Mouse (Mus musculus) MN1 (cell line): ENCODE measurements around the gene Ikzf3.

Experiments
- DNase-seq: peaks from one replicate; pipeline ENCODE4 v3.0.0-alpha.2; 2016; ENCODE audit warnings: low spot score

Ikzf3 gene

GRCm38 (mm10) chr11:98568326-98568725, 22.5 kb upstream of the Ikzf3 start:
- no peak for DNase-seq

- DNase-seq: no peak
Observed at GRCm38 (mm10) chr11:98563921-98564414, 18.1 kb upstream of the Ikzf3 start.

DNA sequence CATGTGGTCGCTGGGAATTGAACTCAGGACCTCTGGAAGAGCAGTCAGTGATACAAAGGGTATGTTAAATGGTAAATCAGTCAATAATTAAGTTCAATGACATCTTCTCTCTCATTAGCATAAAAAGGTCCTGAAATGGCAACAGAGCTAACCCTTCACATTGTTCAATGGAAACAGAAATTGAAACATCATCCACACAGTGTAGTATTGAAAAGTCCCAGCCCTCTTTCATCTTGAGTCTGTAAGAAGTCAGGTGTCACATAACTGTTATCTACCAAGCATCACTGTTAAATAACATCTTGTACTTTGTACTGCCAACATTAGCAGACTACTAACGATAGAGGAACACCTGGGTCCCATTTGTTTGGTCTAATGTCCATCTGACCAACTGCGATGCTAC, 17.2 kb upstream of the Ikzf3 start:
- no peak for DNase-seq

GRCm38 (mm10) chr11:98560942-98561341, 15.1 kb upstream of the Ikzf3 start:
- DNase-seq: no peak

DNA sequence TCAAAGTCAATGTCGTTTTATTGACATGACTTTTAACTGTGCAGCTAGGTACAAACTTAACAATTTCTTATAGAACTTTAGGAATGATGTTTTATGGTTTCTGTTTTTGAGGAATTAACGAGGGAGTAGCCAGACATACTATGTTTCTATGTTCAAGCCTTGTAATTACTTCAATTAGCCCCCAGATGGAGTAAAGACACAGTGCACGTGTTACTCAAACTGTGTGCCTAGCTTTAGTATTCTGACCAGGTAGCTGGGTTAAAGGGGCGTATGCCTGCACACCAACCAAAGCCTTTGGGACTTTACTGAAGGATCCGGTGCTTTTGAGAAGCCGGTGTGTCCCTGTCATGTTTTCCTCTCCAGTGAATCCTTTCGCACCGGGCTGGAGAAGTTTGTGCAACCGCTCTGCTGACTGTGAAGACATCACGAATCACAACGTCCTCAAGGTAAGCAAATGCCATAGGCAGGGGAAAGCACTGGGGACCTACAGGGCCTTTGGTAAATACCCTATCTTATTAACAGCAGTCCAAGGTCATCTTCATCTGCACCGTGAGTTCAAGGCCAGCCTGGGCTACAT, 9.4 kb upstream of the Ikzf3 start:
- DNase-seq: peak; percentile 9

DNA sequence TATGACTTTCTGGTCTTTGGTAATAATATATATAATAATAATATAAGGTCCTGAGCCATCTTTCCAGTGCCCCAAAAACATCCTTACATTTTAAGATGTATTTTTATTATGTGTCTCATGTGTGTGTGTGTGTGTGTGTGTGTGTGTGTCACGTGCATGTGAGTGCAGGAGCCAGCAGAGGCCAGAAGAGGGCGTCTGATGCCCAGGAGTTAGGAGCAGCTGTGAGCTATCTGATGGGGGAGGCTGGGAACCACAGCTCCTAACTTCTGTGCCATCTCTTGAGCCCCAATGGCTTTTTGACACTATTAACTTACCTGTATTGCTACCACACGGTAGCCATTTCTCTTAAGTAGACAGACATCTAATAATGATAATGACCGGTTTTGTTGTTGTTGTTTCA, 8.1 kb upstream of the Ikzf3 start:
- no peak for DNase-seq

- DNase-seq: peak; percentile 36
Observed at GRCm38 (mm10) chr11:98550975-98551828, 5.4 kb upstream of the Ikzf3 start, which contains the start of gene Zpbp2. TSS of gene Zpbp2 (plus strand) at chr11:98551097.

DNA sequence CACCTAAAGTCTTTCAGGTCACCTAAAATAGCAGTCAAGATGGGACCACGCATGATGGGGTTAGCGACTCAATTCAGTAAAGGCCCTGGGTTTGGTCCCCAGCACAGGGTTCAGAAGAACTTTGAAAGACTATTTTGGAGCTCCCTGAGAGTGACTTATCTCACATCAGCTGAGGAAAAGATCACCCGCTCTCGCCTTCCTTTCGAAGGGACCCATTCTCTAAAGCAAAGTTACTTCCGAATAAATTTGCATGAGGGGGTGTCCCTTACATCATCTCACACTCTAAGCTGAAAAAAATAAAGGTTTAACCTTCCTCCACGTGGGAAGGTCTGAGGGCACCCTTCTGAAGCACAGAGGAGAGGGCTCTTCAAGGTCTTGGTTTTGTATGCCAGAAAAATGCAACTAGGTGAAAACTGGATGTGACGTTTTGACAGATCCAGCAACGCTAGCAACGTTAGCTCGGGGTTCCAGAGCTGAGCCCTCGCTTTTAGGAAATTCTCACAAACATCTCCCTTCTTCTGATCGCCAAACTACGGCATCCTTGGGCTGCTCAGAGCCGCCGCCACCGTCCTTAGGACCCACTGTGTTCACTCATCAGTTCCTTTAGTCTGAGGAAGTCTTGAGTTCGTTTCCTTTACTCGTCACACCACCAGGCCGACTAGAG, 4.6 kb upstream of the Ikzf3 start:
- DNase-seq: no peak

DNA sequence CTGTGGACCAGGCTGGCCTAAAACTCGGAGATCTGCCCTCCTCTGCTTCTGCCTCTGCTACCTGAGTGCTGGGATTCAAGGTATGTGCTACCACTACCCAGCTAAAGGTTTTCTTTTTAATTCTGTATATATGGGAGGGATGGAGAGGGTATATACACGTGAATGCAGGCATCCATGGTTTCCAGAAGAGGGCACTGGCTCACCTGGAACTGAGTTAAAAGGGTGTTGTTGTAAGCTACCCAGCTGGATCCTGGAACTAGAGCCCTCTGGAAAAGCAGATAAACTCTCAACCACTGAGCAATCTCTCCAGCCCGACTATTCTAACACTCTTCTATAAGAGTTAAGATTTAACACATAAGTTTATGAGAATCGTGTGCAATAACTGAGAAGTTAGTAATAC, 3.5 kb upstream of the Ikzf3 start:
- no peak for DNase-seq

GRCm38 (mm10) chr11:98547308-98547693, 1.5 kb upstream of the Ikzf3 start:
- no peak for DNase-seq

DNA sequence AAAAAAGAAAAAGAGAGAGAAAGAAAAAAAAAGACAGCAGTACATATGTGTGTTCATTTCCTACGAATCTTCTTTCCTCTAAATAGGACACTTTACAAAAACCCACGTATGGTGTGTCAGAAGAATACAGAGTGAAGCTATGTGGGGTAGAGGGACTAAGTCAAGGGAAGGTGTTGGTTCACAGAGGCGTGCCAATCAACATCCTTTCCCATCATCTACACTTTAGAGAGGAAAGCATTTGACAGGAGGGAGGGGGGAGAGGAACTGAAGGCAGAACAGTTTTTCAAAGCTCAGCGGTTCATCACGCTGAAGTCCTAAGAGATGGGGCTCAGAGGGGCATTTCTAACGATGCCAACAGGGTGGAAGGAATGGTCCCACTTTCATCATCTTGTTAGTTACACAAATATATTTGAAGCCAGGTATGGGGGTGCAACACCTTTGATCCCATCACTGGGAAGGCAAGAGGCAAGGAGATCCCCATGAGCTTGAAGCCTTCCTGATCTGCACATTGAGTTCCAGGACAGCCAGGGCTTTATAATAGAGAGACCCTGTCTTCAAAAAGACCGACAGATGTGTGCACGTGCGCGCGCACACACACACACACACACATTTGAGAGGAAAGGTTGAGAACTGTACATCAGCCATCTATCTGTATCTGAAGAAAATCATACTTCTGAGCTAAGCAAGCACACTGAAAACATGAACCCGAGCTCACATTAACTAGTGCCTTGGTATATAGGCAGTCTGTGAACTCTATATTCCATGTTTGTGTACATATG, 887 bp upstream of the Ikzf3 start:
- no peak for DNase-seq

GRCm38 (mm10) chr11:98544890-98545677, 747 bp downstream of the Ikzf3 start:
- no peak for DNase-seq

GRCm38 (mm10) chr11:98543414-98543813, 2.4 kb downstream of the Ikzf3 start:
- DNase-seq: no peak

- DNase-seq: no peak
Observed at GRCm38 (mm10) chr11:98542553-98542952, 3.3 kb downstream of the Ikzf3 start.

GRCm38 (mm10) chr11:98540319-98540718, 5.5 kb downstream of the Ikzf3 start:
- no peak for DNase-seq

DNA sequence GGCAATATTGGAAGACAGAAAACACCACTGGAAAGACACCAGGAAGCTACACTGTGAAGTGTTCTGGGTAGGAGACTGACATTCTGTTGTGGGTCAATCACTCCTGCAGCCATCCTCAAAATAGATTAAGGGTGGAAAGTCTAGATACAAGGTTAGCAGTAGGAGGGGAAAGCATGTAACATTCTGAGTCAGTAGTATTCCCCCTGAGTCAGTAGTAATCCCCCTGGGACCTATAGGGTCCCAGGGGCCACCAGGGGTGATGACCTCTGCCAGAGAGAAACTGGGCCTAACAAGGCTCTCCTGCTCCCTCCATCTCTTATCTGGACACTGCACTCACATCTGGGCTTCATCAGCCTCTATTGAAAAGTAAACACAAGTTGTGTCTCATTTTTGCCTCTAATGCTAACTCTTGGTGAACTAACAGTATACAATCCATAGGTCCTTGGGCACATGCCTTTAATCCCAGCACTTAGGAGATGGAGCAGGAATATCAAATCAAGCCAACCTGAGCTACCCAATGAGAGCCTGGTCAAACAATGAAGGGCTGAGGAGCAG, 8.3 kb downstream of the Ikzf3 start:
- no peak for DNase-seq

DNA sequence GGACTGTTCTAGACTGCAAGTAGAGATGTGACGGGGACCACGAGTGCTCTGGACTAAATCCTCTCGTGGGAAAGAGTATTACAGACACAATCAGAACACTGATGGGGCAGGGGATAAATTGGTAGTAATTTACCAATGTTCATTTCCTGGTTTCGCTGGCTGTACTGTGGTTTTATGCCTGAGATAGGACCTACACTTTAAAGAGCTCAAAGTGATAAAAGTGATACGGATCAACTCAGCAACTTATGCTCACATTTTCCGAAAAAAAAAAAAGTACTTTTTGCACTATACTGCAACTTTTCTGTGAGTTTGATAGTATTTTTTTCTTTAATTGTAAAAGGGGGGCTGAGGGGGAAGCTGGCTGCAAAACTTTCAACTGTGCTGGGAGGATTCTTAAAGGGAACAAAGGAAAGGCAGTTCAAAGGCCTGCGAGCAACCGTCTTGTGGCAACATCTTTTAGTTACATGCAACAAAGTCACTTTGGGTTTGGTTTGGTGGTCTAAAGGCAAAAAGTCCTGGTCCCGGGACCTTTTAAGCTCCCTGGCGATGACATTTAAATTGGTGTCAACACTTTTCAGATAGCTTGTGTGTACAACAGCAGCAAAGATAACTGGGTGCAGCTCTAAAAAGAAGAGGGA, 18.9 kb downstream of the Ikzf3 start:
- no peak for DNase-seq

GRCm38 (mm10) chr11:98525140-98525539, 20.7 kb downstream of the Ikzf3 start:
- DNase-seq: no peak

DNA sequence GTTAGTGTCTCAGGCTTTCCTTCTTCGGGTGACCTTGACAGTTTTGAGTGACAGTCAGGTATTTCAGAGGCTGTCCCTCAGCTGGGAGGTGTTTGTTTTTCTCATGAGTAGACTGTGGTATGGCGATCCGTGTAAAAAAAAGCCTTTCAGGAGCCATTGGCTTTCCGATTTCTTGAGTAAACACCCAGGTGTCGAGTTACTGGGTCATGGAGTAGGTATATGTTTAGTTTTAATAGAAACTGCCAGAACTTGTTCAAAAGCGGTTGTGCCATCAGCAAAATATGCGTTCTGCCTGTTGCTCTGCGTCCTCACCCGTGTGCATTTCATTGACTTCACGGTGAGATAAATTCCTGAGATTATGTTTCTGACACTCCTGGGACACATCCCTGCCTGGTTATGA, 25.4 kb downstream of the Ikzf3 start:
- DNase-seq: no peak

GRCm38 (mm10) chr11:98513356-98513936, 32.4 kb downstream of the Ikzf3 start:
- DNase-seq: no peak
